ENCODE assay signal across 8 mouse cellular contexts in genomic region chr2:3332056-3332455, GRCm38 (mm10). TPM values are rescaled to one million over a fixed set of nuclear protein-coding genes. Genes with fewer than 3 reads are reported as not detected.
DNase-seq lines count a peak whose midpoint lies in the region; ATAC-seq lines count a peak whose summit lies in the region.

No protein-coding gene starts in this region.

- H3K9ac ChIP-seq in kidney, embryonic 16.5 days (replicated peaks; ENCODE audit: low read length): peak overlapping the region; percentile 74
- H3K9ac ChIP-seq in hindbrain, embryonic 13.5 days: peak overlapping the region; percentile 77
- H3K9ac ChIP-seq in midbrain, embryonic 14.5 days (replicated peaks; ENCODE audit: low read length): peak overlapping the region; percentile 66

- H3K27ac ChIP-seq in kidney, embryonic 16.5 days (ENCODE audit: low read length): peak overlapping the region; percentile 63
- peak overlapping the region; percentile 77 for H3K27ac ChIP-seq in brown adipose tissue, adult 24 weeks (replicated peaks; ENCODE audit: low read depth, low read length)
- peak overlapping the region; percentile 84 for H3K27ac ChIP-seq in hindbrain, embryonic 13.5 days
- H3K27ac ChIP-seq in midbrain, embryonic 14.5 days (replicated peaks; ENCODE audit: low read depth, low read length): peak overlapping the region; percentile 77

- no peak for DNase-seq in kidney, postnatal 10 days
- DNase-seq in midbrain, embryonic 14.5 days: no peak
- no peak for DNase-seq in thymus, postnatal 25 days
- DNase-seq in gastrocnemius, adult 18-20 months (ENCODE audit: low spot score): no peak
- no peak for DNase-seq in right cerebral cortex, postnatal 14 days

- under 1% methylated on average over 21 of the region's 21 CpGs for WGBS in kidney, embryonic 16.5 days
- 2% methylated on average over 21 of the region's 21 CpGs for WGBS in hindbrain, embryonic 13.5 days
- 2% methylated on average over 21 of the region's 21 CpGs for WGBS in midbrain, embryonic 14.5 days

- ATAC-seq in kidney, embryonic 16.5 days (ENCODE audit: low FRiP score, low TSS enrichment): no peak
- ATAC-seq in hindbrain, embryonic 13.5 days (ENCODE audit: low FRiP score): no peak
- ATAC-seq in midbrain, embryonic 14.5 days (ENCODE audit: low FRiP score, low TSS enrichment): no peak

- no peaks in the 10 kb centered on the region for H3K9me3 ChIP-seq in kidney, embryonic 16.5 days (ENCODE audit: low read length)
- H3K9me3 ChIP-seq in hindbrain, embryonic 13.5 days: no peaks in the 10 kb centered on the region
- H3K9me3 ChIP-seq in midbrain, embryonic 14.5 days (ENCODE audit: control insufficient read depth, low read length): no peaks in the 10 kb centered on the region

- peaks cover 20% of the 10 kb centered on the region for H3K4me1 ChIP-seq in kidney, embryonic 16.5 days (ENCODE audit: insufficient read depth, low read length)
- H3K4me1 ChIP-seq in brown adipose tissue, adult 24 weeks (ENCODE audit: control insufficient read depth, insufficient read depth, insufficient read length, low read length): peaks cover 3% of the 10 kb centered on the region; the same call in 1 of the 2 replicates
- H3K4me1 ChIP-seq in hindbrain, embryonic 13.5 days (replicated peaks): peaks cover 24% of the 10 kb centered on the region
- peaks cover 14% of the 10 kb centered on the region for H3K4me1 ChIP-seq in midbrain, embryonic 14.5 days (ENCODE audit: control insufficient read depth, insufficient read depth, low read length)

- peak overlapping the region; percentile 63 for H3K4me3 ChIP-seq in kidney, embryonic 16.5 days (ENCODE audit: low read length)
- peak overlapping the region; percentile 85 for H3K4me3 ChIP-seq in brown adipose tissue, adult 24 weeks (ENCODE audit: insufficient read depth, low read depth, low read length)
- peak overlapping the region; percentile 64 for H3K4me3 ChIP-seq in hindbrain, embryonic 13.5 days
- H3K4me3 ChIP-seq in midbrain, embryonic 14.5 days (replicated peaks; ENCODE audit: low read depth, low read length): peak overlapping the region; percentile 60

- H3K27me3 ChIP-seq in kidney, embryonic 16.5 days (ENCODE audit: insufficient read depth, low read length): peaks cover 4% of the 10 kb centered on the region; the same call in 1 of the 2 replicates
- H3K27me3 ChIP-seq in hindbrain, embryonic 13.5 days: peaks cover 8% of the 10 kb centered on the region; the same call in 1 of the 2 replicates
- H3K27me3 ChIP-seq in midbrain, embryonic 14.5 days (ENCODE audit: control insufficient read depth, insufficient read depth, low read length): no peaks in the 10 kb centered on the region

- H3K36me3 ChIP-seq in kidney, embryonic 16.5 days (ENCODE audit: insufficient read depth, low read length): peaks cover 19% of the 10 kb centered on the region
- H3K36me3 ChIP-seq in hindbrain, embryonic 13.5 days: peaks cover 16% of the 10 kb centered on the region
- H3K36me3 ChIP-seq in midbrain, embryonic 14.5 days (ENCODE audit: control insufficient read depth, insufficient read depth, low read length): peaks cover 21% of the 10 kb centered on the region

- peak overlapping the region; percentile 54 for H3K4me2 ChIP-seq in kidney, embryonic 16.5 days (replicated peaks; ENCODE audit: low read depth, low read length)
- H3K4me2 ChIP-seq in hindbrain, embryonic 13.5 days: peak overlapping the region; percentile 70
- H3K4me2 ChIP-seq in midbrain, embryonic 14.5 days (ENCODE audit: low read length): peak overlapping the region; percentile 62

RNA-seq across cellular contexts. Expression of gene Rpp38, which starts 0.4 kb away (rescaled TPM):
- 19.7 and 20.5 TPM in 2 replicates for polyA plus RNA-seq in kidney, embryonic 16.5 days (2015; fragmentation: Nextera tagmentation; extraction: Ambion mirVana)
- polyA plus RNA-seq in brown adipose tissue, adult 24 weeks (2012; ENCODE audit: insufficient read depth, insufficient read length, missing spikeins): 6.7 and 13.6 TPM in 2 replicates
- polyA plus RNA-seq in hindbrain, embryonic 13.5 days (2015; fragmentation: Nextera tagmentation; extraction: Ambion mirVana): 13.5 TPM in 2 replicates
- 14.0 and 14.5 TPM in 2 replicates for polyA plus RNA-seq in midbrain, embryonic 14.5 days (2014; fragmentation: Nextera tagmentation; extraction: Ambion mirVana)
- total RNA-seq in gastrocnemius, adult 18-20 months (2021): 1 to 10 TPM; 5.3 to 6.1 TPM

RNA-seq across cellular contexts. Expression of gene Acbd7, which starts 3.9 kb away (rescaled TPM):
- 0.86 and 0.99 TPM in 2 replicates for polyA plus RNA-seq in kidney, embryonic 16.5 days (2015; fragmentation: Nextera tagmentation; extraction: Ambion mirVana)
- polyA plus RNA-seq in brown adipose tissue, adult 24 weeks (2012; ENCODE audit: insufficient read depth, insufficient read length, missing spikeins): not detected in 2 replicates
- polyA plus RNA-seq in hindbrain, embryonic 13.5 days (2015; fragmentation: Nextera tagmentation; extraction: Ambion mirVana): 2.5 and 3.1 TPM in 2 replicates
- polyA plus RNA-seq in midbrain, embryonic 14.5 days (2014; fragmentation: Nextera tagmentation; extraction: Ambion mirVana): 2.9 and 4.2 TPM in 2 replicates
- total RNA-seq in gastrocnemius, adult 18-20 months (2021): 1 to 10 TPM in 1 of 2 experiments, under 1 TPM in 1; 0.47 to 1.1 TPM

RNA-seq across cellular contexts. Expression of gene Nmt2, which starts 48.0 kb away (rescaled TPM):
- polyA plus RNA-seq in kidney, embryonic 16.5 days (2015; fragmentation: Nextera tagmentation; extraction: Ambion mirVana): 45.1 and 51.2 TPM in 2 replicates
- polyA plus RNA-seq in brown adipose tissue, adult 24 weeks (2012; ENCODE audit: insufficient read depth, insufficient read length, missing spikeins): 24.5 and 28.6 TPM in 2 replicates
- polyA plus RNA-seq in hindbrain, embryonic 13.5 days (2015; fragmentation: Nextera tagmentation; extraction: Ambion mirVana): 97.7 and 102 TPM in 2 replicates
- polyA plus RNA-seq in midbrain, embryonic 14.5 days (2014; fragmentation: Nextera tagmentation; extraction: Ambion mirVana): 112 and 120 TPM in 2 replicates
- 10 to 100 TPM; 11.7 to 12.7 TPM for total RNA-seq in gastrocnemius, adult 18-20 months (2021)
